Mouse (Mus musculus) right cerebral cortex, postnatal 36 days (tissue): ENCODE measurements around the gene Apbb1.

Experiments
- DNase-seq, 2 experiments: peaks; one replicate each; pipeline ENCODE4 v3.0.0; 2022; ENCODE audit warnings: low spot score in 2 of 2, mixed read lengths in 1 of 2

The Apbb1 gene

DNA sequence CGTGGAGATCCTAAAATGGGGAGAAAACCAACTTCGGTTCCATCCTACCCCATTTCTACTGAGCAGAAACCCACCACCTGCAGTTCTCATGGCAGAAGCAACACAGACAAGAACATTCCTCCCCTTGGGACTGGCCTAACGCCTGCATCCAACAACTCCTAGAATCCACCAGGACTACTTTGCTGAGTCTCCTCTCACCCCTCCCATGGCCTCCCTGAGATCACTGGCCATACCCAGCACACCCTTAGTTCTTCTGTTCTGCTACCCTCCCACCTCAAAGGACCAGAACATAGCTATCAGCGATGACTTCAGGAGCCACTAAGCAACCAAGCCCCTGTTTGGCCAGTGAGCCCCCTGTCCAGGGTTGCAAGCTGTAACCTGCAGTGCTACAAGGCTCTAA, 10.7 kb downstream of the Apbb1 start:
- no peak for DNase-seq

DNA sequence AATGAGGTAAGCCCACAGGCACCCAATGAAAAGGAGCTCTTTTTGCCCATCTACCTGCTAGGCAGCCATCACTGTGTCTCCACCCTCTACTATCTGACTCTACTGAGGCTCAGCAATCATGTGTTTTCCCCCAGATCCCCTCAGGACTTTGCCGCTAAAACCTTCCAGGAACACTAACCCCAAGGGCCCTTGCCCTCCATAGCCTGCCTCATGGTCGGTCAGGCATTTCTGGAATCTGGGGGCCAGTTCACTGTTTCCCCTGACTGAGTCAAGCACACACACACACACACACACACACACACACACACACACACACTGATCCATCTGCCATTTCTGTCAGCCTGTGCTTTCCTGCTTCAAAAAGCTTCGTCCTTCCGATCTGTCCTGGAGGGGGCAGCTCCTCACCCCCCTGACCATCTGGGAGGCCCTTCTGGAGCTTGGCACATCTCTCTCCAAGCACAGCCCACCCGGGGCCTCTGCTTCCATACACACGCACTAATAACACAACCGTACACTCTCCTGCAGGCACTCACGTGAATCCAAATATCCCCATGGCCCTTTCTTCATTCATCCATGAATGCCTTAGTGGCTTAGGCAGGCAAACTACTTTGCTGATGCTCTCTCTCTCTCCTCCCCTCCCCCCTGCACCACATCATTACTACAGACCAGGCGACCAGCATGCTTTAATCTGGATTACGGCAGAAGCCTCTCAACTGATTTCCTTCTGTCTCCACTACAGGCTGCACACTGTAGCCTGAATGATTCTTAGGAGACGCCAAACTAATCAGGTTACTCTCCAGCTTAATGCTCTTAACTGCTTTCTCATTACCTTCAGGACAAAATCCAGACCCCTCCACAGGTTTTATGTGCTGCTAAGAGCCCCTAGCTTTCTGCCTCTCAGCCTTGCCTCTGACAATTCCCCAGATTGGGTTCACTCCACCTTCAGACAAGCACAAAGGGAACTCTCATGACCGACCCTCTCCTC, 11.6 kb downstream of the Apbb1 start:
- DNase-seq: no peak

DNA sequence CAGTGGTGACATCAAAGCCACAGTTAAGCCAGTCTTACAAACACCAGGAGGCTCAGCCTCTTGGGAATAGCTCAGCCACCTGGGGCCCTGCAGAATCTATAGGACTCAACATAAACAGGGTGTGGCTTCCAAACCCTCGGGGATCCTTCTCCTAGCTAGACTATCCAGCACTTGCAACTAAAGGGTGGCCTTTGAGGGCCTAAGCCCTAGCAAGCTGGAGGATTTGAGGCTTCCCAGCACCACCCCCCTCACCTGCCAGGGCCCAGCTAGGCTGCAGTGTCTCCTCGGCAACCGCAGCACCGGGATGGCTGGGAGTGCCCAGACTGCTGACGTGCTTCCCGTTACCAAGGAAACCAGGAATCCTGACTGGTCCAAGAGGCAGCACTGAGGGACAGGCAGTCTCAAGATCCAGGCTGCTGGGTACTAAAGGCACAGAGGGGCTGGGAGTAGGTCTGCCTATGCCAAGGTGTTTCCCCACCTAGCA, 12.4 kb downstream of the Apbb1 start:
- peak; percentile 85 to 93 for DNase-seq

DNA sequence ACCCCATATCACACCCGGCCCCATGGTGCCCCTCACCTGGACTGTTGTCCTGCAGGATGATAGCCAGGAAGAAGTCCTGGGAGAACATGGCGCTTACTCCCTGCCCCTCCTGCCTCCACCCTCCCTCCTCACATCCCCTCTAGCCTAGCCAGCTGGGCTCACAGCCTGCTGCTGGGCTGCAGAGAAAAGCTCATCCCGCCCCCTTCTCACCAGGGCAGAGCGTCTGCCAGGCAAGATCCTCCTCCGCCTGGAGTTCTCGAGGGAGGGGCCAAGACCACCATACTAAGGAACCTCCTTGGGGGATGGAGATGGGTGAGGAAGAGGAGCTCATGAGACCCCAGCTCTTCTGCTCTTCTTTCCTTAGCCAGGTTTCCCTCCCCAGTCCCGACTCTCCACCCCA, 12.9 kb downstream of the Apbb1 start:
- DNase-seq: peak; percentile 72 to 80

DNA sequence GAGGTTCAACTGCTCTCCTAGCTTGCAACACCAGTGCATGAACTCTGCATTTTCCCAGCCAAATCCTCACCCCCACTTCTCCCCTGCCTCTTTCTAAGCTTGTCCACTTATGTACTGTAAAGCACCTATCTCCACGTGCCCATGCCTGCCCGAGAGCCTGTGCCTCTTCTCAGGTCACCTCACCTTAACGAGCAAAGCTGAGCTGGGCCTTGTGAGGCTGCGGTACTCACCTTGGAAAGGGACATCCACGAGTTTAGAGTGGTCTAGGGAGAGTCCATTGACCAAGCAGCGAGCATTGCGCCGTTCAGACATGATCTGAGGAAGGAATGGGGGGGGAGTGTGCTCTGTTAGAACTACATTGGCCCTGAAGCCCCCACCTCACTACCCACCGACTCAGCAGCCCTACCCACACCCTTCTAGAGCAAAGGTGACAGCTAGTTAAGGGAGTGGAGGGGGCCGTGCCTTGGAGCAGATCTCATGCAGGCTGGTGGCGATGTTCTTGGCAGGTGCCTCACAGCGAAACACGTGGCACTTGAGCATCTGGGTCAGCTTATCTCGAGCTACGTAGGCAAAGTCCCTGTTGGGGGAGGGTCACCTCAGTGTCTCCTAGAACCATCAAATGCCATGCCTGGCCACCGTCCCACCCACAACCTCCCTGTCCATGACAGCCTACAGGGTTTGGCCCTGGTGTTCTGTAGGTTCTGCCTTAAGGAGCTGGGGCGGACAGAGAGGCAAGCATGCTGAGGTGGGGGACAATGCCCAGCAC, 16.2 kb downstream of the Apbb1 start:
- DNase-seq: peak in 1 of 2 experiments; percentile 64

DNA sequence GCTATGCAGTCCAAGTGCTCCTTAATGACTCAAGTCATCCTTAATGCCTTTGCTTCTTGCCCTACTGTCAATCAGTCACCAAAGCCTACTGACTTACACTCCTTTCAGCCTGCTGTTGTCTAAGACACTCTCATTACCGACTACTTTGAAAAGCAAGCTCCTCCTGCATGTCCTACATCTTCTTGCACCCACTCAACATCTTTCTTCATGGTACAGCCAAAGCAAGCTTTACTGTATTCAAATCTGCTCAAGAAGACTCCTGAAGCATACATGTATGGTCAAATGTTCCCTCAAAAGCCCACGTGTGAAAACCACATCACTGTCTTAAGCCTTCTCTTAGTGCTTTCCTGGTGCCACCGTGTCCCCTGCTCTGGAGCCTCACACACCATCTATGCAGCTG, 18.1 kb downstream of the Apbb1 start:
- DNase-seq: no peak

DNA sequence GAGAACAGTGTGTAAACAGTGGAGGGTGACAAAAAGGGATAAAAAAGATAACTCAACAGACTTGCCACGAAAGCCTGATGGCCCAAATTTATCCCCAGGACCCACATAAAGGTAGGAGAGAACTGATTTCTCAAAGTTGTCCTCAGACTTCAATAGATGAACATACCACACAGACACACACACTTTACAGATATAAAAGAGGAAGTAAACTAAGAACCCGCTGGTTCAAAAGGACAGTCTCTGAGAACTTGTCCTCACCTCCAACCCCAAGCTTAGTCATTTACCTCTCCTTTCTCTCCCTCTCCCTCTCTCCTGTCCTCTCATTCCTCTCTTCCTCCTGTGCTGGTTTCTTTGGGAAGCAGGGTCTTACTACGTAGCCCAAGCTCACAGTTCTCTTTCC, 19.1 kb downstream of the Apbb1 start:
- DNase-seq: no peak

DNA sequence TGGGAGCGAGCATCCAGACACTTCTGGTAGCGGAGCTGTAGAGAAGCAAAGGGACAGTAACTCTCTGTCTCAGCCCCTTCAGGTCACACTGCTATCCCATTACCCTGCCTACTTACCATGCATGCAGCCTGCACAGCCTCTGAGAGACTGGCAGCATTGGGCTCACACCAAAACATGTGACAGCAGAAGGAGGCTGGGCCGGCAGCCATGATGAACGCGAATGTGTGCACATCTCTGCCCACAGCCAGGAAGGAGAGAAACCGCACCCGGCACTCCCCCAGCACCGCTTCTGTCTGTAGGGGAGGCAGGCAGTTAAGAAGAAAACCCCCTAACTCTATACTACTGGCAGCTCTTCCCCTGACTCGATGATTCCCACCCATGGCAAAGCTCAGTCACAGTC, 22.4 kb downstream of the Apbb1 start:
- peak; percentile 77 to 78 for DNase-seq

DNA sequence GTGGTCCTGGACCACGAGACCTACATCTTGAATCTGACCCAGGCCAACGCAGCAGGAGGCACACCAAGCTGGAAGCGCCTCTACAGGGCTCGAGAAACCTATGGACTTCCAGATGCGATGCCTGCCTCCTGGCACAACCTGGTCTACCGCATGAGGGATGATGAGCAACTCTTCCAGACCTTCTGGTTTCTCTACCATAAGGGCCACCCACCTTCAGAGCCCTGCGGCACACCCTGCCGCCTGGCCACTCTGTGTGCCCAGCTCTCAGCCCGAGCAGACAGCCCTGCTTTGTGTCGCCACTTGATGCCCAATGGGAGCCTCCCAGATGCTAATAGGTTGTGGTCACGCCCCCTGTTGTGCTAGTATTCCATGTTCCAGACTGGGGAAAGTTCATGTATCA, 23.8 kb downstream of the Apbb1 start:
- DNase-seq: no peak

DNA sequence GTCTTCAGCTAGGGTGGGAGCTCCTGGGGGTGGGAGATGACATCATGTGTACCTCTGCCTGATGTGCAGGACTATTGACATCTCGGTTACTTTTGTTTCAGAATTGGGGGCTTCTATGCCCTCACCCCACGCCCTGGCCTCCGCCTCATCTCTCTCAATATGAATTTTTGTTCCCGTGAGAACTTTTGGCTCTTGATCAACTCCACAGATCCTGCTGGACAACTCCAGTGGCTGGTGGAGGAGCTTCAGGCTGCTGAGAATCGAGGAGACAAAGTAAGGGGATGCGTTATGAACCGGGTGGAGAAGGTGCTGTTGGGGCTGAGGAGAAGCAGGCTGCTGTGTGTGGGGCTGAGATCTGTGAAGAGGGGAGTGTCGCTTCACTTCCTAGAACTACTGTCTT, 25.0 kb downstream of the Apbb1 start:
- DNase-seq: no peak

DNA sequence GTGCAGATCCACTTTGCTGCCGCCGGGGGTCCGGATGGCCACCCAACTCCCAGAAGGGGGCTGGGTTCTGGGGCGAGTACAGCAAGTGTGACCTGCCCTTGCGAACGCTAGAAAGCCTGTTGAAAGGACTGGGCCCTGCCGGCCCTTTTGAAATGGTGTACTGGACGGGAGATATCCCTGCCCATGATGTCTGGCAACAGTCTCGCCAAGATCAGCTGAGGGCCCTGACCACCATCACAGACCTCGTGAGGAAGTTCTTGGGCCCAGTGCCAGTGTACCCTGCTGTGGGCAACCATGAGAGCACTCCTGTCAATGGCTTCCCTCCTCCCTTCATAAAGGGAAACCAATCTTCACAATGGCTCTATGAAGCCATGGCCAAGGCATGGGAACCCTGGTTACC, 25.9 kb downstream of the Apbb1 start:
- DNase-seq: no peak

DNA sequence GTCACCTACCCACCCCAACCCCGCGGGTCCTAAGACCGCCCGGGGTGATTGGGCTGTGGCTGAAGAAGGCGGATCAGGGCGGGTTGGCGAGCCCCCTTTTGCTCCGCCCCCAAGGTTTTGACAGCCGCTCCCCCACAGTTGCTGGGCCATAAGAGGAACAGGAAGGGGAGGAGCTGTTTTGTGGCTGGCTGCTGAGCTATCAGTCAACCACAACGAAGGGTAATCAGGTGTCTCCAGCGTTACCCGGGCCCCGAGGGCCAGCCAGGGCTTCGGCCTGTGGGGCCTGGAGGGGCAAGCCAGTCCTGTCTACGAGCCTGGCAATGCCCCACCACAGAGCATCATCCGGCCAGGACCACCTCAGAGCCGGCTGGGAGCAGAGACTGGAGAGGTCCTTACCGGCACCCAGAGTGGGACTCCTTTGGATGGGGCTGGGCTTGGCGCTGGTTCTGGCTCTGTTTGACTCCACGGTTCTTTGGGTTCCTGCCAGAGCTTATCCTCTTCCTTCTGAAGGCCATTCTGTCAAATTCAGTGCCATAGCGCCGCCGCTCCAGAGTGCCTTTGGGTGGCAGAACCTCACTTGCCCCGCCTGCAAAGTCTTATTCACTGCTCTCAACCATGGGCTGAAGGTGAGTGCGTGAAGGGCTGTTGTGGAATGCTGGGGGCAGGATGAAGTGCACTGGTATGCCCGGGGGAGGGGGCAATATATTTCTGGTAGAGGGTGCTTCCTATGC, 27.1 kb downstream of the Apbb1 start, which contains the start of gene Smpd1:
TSS of gene Smpd1 (plus strand) at position 149 of the 731 bp plus-strand sequence.
- peak; percentile 86 to 92 for DNase-seq

DNA sequence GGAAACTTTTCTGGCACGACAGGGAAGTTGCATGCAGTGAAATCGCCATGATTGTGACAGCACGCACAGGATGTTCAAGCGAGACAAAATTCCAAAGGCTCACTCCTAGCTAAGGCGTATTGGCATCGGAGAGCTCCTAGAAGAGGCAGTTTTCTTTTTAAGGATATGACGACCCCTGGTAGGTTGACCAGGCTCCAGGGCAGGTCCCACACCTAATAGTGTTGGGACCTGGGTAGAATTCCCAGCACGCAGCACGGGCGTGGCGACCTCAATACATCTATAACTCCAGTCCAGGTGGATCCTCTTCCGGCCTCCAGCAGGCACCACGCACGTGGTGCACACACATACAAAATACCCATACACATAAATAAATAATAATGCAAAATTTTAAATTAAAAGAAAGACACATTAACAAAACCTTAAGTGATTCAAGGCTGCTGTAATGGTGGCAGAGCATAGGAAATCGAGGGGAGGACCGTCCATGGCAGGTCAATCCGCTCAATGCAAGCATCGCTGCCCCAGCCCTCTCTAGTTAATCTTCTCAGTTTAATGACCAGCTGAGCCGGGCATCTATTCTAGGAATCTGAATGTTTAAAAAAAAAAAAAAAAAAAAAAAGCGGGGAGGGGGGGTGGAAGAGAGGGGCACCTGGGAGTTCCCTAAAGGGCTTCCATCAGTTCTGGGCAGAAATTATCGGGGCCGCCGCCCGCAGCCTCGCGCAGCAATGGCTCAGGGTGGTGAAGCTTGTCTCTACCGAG, 27.8 kb downstream of the Apbb1 start:
- DNase-seq: no peak

DNA sequence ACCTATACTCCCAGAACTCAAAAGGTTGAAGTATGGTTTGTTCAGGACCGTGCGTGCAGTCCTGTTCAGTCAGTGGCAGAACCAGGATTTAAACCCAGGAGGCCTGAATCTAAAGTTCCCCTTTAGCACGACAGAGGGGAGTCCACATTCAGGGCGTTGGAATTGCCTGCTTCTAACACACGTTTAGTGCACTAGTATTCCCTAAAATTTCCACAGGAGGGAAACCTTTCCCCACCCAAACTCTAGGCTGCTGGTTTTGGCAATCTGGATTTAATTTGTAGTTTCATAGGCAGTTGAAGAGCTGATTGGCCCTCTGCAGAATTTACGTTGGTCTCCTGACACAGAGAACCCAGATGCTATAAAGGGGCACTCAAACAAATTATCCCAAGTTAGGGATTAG, 32.4 kb downstream of the Apbb1 start:
- DNase-seq: no peak

DNA sequence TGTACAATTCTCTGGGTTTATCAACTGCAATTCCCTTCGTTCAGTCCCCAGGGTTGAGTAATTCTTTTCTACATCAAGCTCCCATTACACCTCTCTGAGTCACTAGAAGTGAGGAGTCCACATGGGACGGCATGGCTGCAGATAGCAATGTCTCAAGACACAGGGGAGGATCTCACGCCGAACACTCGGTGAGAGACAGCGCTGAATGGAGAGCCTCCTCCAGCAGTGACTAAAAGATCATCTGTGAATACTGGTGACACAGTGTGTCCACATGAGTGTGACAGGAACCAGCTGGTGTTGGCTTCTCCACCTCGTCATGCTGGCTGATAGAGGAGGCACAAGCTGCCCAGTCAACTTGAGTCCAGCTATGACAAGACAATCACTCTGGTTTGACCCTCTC, 33.5 kb downstream of the Apbb1 start:
- no peak for DNase-seq

DNA sequence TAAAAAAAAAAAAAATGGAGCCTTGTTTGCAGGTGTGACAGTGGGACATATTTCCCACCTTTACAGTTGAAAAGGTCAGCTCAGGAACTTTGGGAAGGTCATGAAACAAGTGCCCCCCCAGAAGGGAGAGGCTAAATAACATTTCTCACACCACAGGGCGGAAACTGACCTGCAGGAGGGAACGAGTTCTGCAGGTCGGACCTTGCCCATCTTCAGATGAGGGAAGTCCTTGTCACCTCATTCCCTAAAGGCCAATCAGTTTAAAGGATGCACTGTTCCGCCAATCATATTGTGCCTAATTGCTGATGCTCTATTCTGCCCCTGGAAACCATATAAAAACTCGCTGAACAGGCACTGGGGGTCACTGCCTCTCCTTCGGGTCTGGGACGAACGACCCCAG, 35.5 kb downstream of the Apbb1 start:
- DNase-seq: no peak

DNA sequence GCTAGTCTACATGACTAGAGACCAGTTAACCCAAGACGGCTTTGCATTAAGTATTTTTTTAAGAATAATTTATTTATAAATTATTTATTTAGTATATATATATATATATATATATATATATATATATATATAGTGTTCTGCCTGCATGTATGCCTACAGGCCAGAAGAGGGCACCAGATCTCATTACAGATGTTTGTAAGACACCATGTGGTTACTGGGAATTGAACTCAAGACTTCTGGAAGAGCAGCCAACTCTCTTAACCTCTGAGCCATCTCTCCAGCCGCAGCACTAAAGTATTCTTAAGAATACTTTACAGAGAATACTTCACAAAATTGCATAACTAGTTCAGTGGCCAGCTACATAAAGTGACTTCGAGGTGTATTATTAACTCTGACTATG, 47.3 kb downstream of the Apbb1 start:
- no peak for DNase-seq

DNA sequence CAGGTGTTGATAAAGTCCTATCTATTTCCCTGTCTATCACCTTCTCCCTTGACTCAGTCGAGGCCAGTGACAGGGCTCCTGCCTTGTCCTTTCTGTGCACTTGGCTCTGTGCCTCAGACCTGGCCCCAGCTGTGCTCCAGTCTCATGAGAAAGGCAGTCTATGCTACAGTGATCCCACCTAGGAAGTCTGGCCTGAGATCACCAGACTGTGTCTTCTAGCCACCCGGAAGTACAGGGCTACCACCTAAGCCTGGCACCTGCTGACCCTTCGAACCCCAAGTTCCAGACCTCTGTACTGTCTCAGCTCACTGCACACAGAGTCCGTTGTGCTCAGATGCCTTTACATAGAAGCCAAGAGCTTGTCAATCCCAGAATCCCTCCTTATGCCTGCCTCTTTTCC, 53.4 kb downstream of the Apbb1 start:
- no peak for DNase-seq

DNA sequence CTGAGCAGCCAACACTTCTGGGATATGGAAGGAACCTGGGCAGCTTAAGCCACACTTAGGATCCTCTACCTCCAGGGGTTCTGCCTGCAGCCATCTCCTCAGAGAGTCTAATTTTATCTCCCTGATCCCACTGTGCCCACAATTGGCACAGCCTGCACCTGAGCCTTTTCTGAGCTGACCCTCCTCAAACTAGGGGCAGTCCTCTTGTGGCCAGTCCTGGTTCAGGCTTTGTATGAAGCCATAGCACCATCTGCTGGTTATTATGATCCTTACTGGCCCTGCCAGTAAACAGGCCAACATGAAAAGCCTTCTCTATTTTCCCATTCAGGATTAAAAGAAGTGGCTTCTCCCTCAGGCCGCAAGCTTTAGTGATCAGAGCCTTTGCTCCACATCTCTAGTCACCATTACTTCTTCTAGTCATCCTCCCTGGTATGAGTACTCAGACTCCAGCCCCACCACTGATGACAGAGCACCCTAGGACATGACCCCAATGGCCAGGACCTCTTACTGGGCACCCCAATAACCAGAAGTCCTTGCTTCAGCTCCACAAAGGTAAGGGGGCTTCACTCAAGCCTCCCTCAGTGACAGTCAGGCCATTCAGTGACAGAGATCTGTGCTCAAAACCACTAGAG, 54.0 kb downstream of the Apbb1 start:
- DNase-seq: peak in 1 of 2 experiments; percentile 31

DNA sequence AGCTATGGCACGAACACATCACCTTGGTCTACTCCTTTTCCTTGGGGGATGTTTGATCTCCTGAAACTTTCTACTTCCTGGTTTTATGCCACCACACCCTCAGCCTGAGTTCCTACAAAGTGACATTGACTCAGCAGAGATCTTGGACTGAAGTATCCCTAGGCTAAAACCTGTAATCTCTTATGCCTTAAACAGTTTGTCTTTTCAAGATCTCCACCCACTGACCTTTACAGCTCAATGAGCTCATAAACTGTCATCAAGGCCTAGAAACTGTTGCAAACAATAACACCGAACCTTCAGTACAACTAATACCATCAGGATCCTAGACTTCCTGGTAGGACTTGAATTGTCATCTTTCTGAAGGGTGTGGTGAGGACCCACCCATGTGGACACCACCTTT, 57.2 kb downstream of the Apbb1 start:
- no peak for DNase-seq

DNA sequence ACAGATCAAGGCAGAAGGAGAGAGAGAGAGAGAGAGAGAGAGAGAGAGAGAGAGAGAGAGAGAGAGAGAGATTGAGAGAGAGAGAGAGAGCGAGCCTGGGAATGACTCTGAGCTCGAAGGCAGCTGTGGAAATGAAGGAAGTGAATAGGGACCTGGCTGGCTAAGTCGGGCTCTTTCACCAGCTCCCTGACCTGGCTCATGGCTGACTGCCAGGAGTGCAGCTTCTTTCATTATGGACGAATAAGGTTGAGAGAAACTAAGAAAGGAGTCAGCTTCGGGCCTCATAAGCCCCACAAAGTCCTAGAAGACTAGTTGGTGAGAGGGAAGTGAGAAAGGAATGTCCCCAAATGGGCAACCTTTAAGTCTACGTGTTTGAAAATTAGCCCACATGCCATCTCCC, 61.3 kb downstream of the Apbb1 start:
- no peak for DNase-seq
